Mouse (Mus musculus) kidney, adult 2 months (tissue): ENCODE measurements around the gene Flywch1.

Source experiments
- CTCF ChIP-seq: fragments of 200-500 bp; conservative IDR thresholded peaks from 2 replicates; pipeline ENCODE4 v1.5.1; 2011; ENCODE audit warnings: low read depth, mild to moderate bottlenecking, control low read depth, low read length, moderate library complexity, mixed read lengths; ENCODE audit not compliant: insufficient read depth, insufficient read length
- POLR2A ChIP-seq: fragments of 200-500 bp; IDR thresholded peaks from one replicate; pipeline ENCODE4 v1.6.1; 2011; ENCODE audit warnings: low read depth, low read length, control low read depth

DNA sequence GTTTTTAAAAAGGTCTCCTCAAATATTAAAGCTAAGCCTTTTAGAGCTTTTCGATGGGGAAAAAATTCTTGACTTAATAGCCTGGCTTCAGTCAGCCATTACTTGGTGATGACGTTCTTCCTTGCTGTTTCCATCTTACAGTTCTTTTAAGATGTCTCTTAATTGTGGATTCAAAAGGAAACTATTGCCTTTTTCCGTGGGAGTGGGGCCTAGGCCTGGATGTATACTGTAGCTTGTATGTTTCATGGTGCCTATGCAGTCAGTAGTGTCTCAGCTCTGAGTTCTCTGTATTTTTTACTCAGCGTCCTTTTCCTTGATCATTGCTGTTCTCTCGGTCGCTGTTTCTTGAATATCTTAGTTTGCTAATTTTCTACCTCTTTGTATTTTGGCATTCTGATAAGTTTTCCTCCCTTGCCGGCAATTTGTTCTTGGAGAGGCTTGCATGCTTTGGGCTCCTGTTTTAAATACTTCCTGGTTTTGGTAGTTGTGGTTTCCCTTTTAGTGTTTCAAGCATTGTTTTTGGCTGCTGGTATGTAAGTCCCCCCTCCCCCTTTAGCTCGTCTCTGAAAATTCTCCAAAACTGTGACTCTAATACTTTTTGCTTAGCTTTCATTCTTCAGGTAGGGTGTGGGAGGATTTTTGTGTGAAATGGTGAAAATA lies 33.2 kb upstream of the Flywch1 start:
- TF ChIP-seq POLR2A: no peak
- no peak for TF ChIP-seq CTCF
